Mouse (Mus musculus) G1E (cell line): ENCODE data around the gene 9930104L06Rik.

Source experiments
- CTCF ChIP-seq: IDR thresholded peaks from 2 replicates; pipeline ENCODE4 v1.5.1; 2012; ENCODE audit warnings: low read depth, low read length, inconsistent platforms, mixed read lengths
- GATA1 ChIP-seq: IDR thresholded peaks from 2 replicates; pipeline ENCODE4 v1.6.1; 2012; ENCODE audit warnings: borderline replicate concordance, low read length, inconsistent platforms, mixed read lengths
- GATA2 ChIP-seq: IDR thresholded peaks from 2 replicates; pipeline ENCODE4 v1.6.1; 2012; ENCODE audit warnings: low read depth, low read length, inconsistent platforms, borderline replicate concordance

DNA sequence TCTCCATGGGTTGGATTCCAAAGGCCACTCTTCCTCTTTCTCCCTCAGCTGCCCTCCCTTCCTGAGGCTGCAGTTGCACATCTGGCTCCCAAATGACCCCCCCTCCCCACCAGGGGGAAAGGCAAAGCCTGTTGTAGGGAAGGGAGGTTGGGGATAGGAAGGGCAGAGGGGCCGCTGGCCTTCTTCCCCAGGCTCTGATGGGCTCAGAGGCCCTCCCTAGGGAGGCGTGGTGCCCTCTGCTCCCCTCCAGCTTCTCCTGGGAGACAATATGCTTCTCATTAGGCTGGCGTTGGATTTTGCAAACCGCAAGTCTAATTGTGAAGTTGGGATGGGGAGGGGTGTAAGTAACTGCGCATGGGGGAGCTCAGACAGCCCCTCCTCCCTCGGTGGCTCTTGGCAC lies 31.9 kb downstream of the 9930104L06Rik start:
- TF ChIP-seq CTCF (no peak), GATA1 (no peak), GATA2 (no peak)
